Mouse (Mus musculus): ENCODE data around the gene Wrnip1. TPM values are rescaled to one million over a fixed set of nuclear protein-coding genes. Genes with fewer than 3 reads are reported as not detected.

Wrnip1 gene
- 33.9 and 41.3 TPM in 2 replicates for polyA plus RNA-seq (2016; fragmentation: Nextera tagmentation; extraction: Ambion mirVana)

DNA sequence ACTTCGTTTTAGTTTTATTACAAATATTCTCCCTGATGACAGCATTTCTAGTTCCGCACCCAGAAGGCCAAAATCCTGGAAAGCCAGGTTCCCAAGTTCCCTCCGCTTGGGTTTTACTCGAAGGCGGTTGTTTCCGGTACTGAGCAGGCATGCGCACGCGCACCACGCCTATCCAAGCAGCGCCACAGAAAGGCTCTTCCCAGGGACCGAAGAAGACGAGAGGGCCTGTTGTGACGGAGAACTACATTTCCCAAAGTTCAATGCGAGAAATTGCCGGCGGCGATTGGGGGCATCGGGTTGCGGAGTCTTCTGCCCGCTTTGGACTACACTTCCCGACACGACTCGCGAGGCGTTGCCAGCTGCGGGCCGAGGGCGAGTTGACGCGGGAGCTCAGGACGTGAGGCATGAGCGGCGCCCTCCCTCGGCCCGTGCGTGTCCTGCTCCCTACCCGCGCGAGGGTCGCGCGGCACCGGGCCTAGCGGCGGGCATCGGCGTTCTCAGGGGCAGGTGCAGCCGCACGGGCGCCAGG lies at the start of gene Wrnip1:
Gene Wrnip1, plus strand, starts transcription at position 346 of the 529 bp plus-strand sequence.
- Histone ChIP-seq H3K36me3 (peaks cover 7% of the 10 kb centered on the region), H3K9ac (peak within 1 kb of the TSS; percentile 88), H3K4me3 (peak within 1 kb of the TSS; percentile 87), H3K9me3 (replicated peaks) (no peaks in the 10 kb centered on the region), H3K27ac (peak within 1 kb of the TSS; percentile 90), H3K4me2 (replicated peaks) (peak within 1 kb of the TSS; percentile 65), H3K27me3 (no peaks in the 10 kb centered on the region), H3K4me1 (peaks cover 18% of the 10 kb centered on the region)
- 0% methylated on average over 51 of the region's 51 CpGs for WGBS
- ATAC-seq (ENCODE audit: low FRiP score) = peak; percentile 99

DNA sequence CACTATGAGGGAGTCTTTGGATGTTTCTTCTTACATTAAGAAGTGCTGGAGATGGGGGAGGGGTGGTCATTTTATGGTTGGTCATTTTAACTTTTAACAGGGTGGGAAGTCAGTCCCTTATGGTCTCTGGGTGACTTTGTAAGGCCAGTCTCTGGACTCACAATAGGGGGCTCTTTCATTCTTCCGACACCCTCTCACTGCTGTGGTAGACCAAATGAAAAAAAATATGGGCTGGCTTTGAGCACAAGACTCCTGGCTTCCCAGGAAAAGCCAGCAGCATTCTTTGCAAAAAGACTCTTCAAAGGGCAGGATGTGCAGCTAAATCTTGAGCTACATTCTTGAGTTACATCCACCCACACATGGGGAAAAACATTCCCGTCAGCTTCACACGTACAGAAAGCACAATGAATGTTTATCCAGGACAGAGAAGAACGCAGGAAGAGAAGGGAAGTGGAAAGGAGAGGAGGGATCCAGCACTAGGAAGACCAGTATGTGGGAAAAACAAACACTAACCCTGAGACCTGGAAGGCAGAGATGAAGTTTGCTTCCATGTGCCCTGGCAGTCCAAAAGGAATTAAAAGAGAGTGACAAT lies 49.7 kb upstream of the Wrnip1 start:
- Histone ChIP-seq H3K27me3 (no peaks in the 10 kb centered on the region), H3K4me1 (no peaks in the 10 kb centered on the region), H3K9me3 (replicated peaks) (no peaks in the 10 kb centered on the region), H3K36me3 (no peaks in the 10 kb centered on the region), H3K27ac (no peak overlapping the region), H3K4me3 (no peak overlapping the region), H3K9ac (no peak overlapping the region), H3K4me2 (replicated peaks) (no peak overlapping the region)
- no peak for ATAC-seq (ENCODE audit: low FRiP score)
- 40% methylated on average over 4 of the region's 4 CpGs for WGBS

DNA sequence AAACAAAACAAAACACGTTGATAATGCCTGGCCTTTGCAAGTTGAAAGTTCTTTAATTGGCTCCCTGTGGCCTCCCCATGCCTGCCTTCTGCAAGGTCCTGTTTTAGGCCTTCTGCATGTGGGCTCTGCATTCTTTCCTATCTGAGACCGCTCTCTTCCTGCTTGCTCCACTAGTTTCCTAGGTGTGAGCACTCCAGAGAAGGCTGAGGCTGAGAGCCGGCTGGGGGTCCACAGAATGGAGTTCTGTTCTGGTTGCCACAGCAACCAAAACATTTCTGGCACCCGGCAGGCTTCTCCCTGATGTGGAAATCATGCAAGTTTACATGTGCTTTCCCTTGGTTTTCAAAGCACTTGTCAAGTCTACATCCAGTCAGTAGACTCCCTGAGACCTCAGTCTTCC lies 42.8 kb upstream of the Wrnip1 start:
- no peaks in the 10 kb centered on the region for H3K27me3 ChIP-seq
- WGBS = 5% methylated on average over 4 of the region's 4 CpGs
- 0 out of 2 replicates have a peak, but pooled peaks cover 5% of the 10 kb centered on the region for H3K4me1 ChIP-seq
- no peaks in the 10 kb centered on the region for H3K9me3 ChIP-seq (replicated peaks)
- no peak for ATAC-seq (ENCODE audit: low FRiP score)
- H3K36me3 ChIP-seq = no peaks in the 10 kb centered on the region
- no peak overlapping the region for H3K4me3 ChIP-seq
- no peak overlapping the region for H3K27ac ChIP-seq
- no peak overlapping the region for H3K9ac ChIP-seq
- no peak overlapping the region for H3K4me2 ChIP-seq (replicated peaks)

DNA sequence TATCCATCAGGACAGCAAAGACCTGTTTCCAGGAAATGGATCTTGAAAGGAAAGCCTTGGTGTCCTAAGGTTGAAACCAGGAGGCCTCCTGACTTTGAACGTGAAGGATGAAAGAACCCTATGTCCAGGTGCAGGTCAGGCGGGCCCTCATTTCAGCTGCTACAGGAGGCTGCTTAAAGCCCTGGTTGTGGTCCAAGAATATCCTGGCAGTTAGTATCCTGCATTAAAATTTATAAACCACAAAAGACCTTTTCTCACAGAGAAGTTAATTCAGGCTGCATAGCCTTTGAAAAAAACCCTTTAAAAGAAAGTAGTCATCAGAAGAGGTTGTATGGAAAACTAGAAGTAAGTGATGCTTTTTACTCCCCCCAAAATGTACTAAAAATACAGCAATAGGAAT lies 41.0 kb upstream of the Wrnip1 start:
- H3K27me3 ChIP-seq = no peaks in the 10 kb centered on the region
- no peak overlapping the region for H3K27ac ChIP-seq
- no peak for ATAC-seq (ENCODE audit: low FRiP score)
- no peak overlapping the region for H3K4me2 ChIP-seq (replicated peaks)
- H3K4me3 ChIP-seq = no peak overlapping the region
- H3K9ac ChIP-seq = no peak overlapping the region
- H3K36me3 ChIP-seq = no peaks in the 10 kb centered on the region
- no peaks in the 10 kb centered on the region for H3K9me3 ChIP-seq (replicated peaks)
- H3K4me1 ChIP-seq = 0 out of 2 replicates have a peak, but pooled peaks cover 5% of the 10 kb centered on the region
- 83% methylated on average over 2 of the region's 2 CpGs for WGBS

DNA sequence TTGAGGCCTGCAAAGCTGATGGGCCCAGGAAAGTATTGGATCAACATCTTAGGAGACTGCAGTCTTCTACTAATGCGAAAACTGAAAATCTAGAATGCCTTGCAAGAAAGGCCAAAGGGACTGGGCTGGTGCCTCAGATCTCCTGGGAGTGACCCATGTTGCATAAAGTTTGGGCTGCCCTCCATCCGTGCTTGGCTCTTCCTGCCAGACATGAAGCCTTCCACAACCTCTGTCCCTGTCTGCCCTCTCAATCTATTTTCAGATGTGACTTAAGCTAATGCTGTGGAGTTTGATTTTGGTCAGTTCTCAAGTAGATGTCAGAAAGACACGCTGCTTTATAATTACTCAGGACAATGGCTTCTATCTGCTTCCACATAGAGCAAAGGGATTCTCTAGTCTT lies 38.7 kb upstream of the Wrnip1 start:
- Histone ChIP-seq H3K4me1 (0 out of 2 replicates have a peak, but pooled peaks cover 5% of the 10 kb centered on the region), H3K27me3 (no peaks in the 10 kb centered on the region), H3K36me3 (no peaks in the 10 kb centered on the region), H3K4me2 (replicated peaks) (no peak overlapping the region), H3K4me3 (no peak overlapping the region), H3K27ac (no peak overlapping the region), H3K9me3 (replicated peaks) (no peaks in the 10 kb centered on the region), H3K9ac (no peak overlapping the region)
- 94% methylated on average over 3 of the region's 3 CpGs for WGBS
- ATAC-seq (ENCODE audit: low FRiP score) = no peak

DNA sequence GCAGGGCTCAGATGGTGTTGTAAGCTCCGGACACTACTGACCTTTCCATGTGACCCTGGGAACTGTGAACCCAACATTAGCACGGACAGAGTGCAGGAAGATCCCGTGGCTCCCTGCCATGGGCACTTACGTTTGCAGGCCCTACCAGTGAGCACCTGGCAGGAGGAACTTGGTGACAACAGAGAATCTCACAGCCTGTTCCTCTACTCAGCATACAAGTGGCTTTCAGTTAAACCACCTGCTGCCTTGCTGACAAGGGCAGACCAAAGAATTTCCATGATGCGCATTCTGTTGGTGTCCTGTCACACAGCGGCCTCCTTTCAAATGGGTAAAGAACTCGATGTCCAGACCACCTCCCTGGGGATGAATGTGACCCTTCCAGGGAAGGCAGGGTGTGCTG lies 37.4 kb upstream of the Wrnip1 start:
- H3K9ac ChIP-seq = no peak overlapping the region
- no peak overlapping the region for H3K4me3 ChIP-seq
- H3K27ac ChIP-seq = no peak overlapping the region
- no peaks in the 10 kb centered on the region for H3K36me3 ChIP-seq
- no peak for ATAC-seq (ENCODE audit: low FRiP score)
- H3K4me2 ChIP-seq (replicated peaks) = no peak overlapping the region
- WGBS = 24% methylated on average over 7 of the region's 7 CpGs
- H3K9me3 ChIP-seq (replicated peaks) = no peaks in the 10 kb centered on the region
- no peaks in the 10 kb centered on the region for H3K27me3 ChIP-seq
- no peaks in the 10 kb centered on the region for H3K4me1 ChIP-seq

DNA sequence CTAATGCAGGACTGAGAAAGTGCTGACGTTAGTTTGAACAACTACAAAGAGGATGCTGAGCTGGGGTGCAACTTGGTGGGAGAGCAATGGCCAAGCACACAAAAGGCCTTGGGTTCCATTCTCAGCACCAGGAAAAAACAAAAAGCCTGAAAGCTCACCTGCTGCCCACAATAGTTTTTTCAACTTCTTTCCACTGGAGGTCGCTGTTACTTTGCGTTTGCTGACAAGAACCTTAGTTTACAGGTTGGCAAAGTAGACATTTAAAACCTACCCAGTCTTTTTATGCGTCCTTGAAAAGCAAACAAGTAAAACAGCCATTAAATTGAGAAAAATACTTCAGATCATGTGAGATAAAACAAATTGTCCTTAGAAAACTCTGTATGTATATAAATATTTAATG lies 33.7 kb upstream of the Wrnip1 start:
- Histone ChIP-seq H3K9ac (no peak overlapping the region), H3K4me3 (no peak overlapping the region), H3K36me3 (no peaks in the 10 kb centered on the region), H3K27ac (no peak overlapping the region), H3K4me2 (replicated peaks) (no peak overlapping the region), H3K4me1 (no peaks in the 10 kb centered on the region), H3K27me3 (no peaks in the 10 kb centered on the region), H3K9me3 (replicated peaks) (no peaks in the 10 kb centered on the region)
- 12% methylated on average over 4 of the region's 4 CpGs for WGBS
- no peak for ATAC-seq (ENCODE audit: low FRiP score)

DNA sequence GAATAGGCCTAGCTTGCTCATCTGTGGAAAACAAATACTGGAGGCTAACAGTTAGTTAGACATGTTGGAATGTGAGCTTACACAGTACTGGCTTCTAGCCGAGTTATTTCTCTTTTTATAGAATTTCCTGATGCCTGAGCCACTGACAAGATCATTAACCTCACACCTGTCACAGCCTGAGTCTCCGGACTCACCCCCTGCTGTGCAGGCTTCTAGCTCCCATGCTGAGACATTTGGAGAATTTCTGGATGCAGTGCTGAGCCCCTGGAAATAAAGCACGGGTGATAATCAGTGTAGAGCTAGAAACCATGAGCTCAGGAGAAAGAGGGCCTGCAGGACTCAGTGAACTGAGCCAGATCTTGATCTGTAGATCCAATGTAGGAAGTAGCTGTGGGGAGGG lies 31.9 kb upstream of the Wrnip1 start:
- Histone ChIP-seq H3K4me1 (no peaks in the 10 kb centered on the region), H3K9me3 (replicated peaks) (no peaks in the 10 kb centered on the region)
- WGBS = 18% methylated on average over 3 of the region's 3 CpGs

DNA sequence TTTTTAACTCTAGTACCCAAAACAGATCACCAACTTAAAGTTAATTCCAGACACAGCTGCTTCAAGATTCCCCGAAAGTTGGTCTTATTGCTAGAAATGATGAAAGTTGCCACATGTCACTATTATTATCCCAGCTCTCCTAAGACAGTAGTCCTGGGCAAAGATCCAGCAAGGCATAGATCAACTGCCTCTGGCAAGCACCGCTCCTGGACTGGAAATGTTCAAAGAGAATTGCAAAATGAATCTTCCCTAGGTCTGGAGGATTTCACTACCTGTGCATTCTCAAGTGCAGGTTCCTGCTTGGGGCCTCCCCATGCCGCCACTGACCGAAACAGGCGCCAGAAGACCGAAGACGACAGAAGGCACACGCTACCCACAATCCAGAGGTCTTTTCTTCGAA lies 25.9 kb upstream of the Wrnip1 start:
- no peak overlapping the region for H3K9ac ChIP-seq
- H3K27me3 ChIP-seq = no peaks in the 10 kb centered on the region
- H3K4me3 ChIP-seq = no peak overlapping the region
- no peaks in the 10 kb centered on the region for H3K36me3 ChIP-seq
- H3K27ac ChIP-seq = no peak overlapping the region
- ATAC-seq (ENCODE audit: low FRiP score) = no peak
- no peaks in the 10 kb centered on the region for H3K9me3 ChIP-seq (replicated peaks)
- H3K4me1 ChIP-seq = no peaks in the 10 kb centered on the region
- no peak overlapping the region for H3K4me2 ChIP-seq (replicated peaks)
- WGBS = 93% methylated on average over 9 of the region's 9 CpGs

More for the DNA sequence above, 31.9 kb upstream of the Wrnip1 start:
- Histone ChIP-seq H3K4me3 (no peak overlapping the region), H3K9ac (no peak overlapping the region), H3K36me3 (no peaks in the 10 kb centered on the region), H3K4me2 (replicated peaks) (no peak overlapping the region), H3K27ac (no peak overlapping the region), H3K27me3 (no peaks in the 10 kb centered on the region)
- ATAC-seq (ENCODE audit: low FRiP score) = no peak

DNA sequence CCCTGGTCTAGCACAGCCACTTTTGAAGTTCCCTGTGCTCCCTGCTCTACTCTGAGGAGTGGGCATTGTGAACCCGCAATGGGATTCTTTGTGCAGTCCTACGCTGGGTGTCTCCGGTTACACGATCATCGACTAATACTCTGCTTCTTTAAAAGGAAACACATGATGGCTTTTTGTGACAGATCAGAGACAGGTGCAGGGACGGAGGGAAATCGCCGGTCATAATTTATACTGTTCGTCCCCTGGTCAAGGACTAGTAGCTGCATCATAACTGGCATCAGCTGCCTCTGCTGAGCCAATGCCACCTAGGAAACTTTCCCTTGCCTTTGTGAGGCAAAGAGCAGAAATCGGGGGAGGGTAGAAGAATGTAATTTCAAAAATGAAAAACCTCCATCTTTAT lies 25.5 kb upstream of the Wrnip1 start:
- no peak overlapping the region for H3K9ac ChIP-seq
- no peak for ATAC-seq (ENCODE audit: low FRiP score)
- no peaks in the 10 kb centered on the region for H3K4me1 ChIP-seq
- H3K27me3 ChIP-seq = no peaks in the 10 kb centered on the region
- no peaks in the 10 kb centered on the region for H3K36me3 ChIP-seq
- no peak overlapping the region for H3K4me2 ChIP-seq (replicated peaks)
- no peaks in the 10 kb centered on the region for H3K9me3 ChIP-seq (replicated peaks)
- WGBS = 86% methylated on average over 10 of the region's 10 CpGs
- H3K4me3 ChIP-seq = no peak overlapping the region
- H3K27ac ChIP-seq = no peak overlapping the region

DNA sequence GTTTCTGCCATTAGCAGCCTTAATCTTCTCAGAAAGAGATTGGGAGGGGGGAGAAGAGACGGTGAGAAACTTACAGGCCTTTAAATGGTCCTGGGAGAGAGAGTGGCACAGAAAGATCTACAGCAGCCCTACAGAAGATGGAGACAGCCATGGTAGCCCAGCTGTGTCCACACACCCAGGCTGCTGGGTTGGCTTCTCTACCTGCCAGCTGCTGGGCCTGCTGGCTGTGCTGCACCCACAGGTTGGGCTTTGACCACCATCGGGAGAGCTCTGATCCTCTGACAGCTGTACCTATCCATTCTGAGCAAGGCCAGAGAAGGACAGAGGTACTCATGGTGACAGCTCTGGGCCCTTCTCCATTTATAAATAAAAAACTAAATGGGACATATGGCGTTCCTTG lies 23.0 kb upstream of the Wrnip1 start:
- Histone ChIP-seq H3K27me3 (no peaks in the 10 kb centered on the region), H3K36me3 (no peaks in the 10 kb centered on the region), H3K4me1 (no peaks in the 10 kb centered on the region), H3K4me2 (replicated peaks) (no peak overlapping the region), H3K9me3 (replicated peaks) (no peaks in the 10 kb centered on the region), H3K27ac (no peak overlapping the region), H3K4me3 (no peak overlapping the region), H3K9ac (no peak overlapping the region)
- no peak for ATAC-seq (ENCODE audit: low FRiP score)
- WGBS = 82% methylated on average over 3 of the region's 3 CpGs

DNA sequence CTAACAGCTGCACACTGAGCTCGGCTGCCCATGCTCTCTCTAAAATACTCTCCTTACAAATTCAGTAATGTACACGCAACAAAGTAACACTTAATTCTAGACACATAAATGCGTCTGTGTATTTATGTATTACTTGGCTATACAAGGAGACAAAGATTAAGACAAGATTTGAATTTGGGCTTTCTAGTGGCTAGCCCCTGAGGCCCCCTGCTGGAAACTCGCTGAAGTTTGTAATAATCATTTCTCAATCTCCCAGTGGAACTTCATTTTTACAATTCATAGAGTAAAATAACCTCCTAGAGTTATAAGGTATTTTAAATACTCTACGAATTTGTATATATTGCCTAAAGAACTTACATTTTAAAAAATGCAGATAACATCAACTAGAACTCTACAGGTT lies 18.8 kb upstream of the Wrnip1 start:
- H3K4me3 ChIP-seq = no peak overlapping the region
- H3K27ac ChIP-seq = no peak overlapping the region
- H3K9ac ChIP-seq = no peak overlapping the region
- no peaks in the 10 kb centered on the region for H3K9me3 ChIP-seq (replicated peaks)
- H3K27me3 ChIP-seq = no peaks in the 10 kb centered on the region
- H3K36me3 ChIP-seq = no peaks in the 10 kb centered on the region
- WGBS = 74% methylated on average over 5 of the region's 5 CpGs
- no peak for ATAC-seq (ENCODE audit: low FRiP score)
- H3K4me1 ChIP-seq = no peaks in the 10 kb centered on the region
- no peak overlapping the region for H3K4me2 ChIP-seq (replicated peaks)

DNA sequence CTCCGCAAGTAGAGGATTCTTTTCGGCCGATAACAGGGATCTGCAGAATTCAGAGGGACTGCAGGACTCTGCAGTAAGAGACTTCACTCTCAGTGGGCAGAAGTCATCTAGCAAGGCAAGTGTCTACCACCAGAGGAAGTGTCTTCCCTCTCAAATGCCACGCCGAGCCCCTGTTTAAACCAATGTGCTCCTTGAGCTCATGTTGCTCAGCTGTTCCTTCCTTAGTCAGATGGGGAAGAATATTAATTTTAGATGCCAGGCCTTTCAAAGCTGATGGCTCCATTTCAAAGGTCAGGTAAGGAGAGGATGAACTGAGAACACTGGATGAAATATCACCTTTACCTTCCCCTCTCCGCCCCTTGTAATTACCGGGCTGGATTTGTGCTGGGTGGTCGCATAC lies 18.0 kb upstream of the Wrnip1 start, which contains the start of gene Mylk4:
Gene Mylk4, minus strand, starts transcription at position 139 of the 400 bp plus-strand sequence.
- no peaks in the 10 kb centered on the region for H3K4me1 ChIP-seq
- H3K4me2 ChIP-seq (replicated peaks) = no peak within 1 kb of the TSS
- 84% methylated on average over 8 of the region's 8 CpGs for WGBS
- no peaks in the 10 kb centered on the region for H3K27me3 ChIP-seq
- H3K9me3 ChIP-seq (replicated peaks) = no peaks in the 10 kb centered on the region
- no peak within 1 kb of the TSS for H3K4me3 ChIP-seq
- H3K27ac ChIP-seq = no peak within 1 kb of the TSS
- H3K9ac ChIP-seq = no peak within 1 kb of the TSS
- no peak for ATAC-seq (ENCODE audit: low FRiP score)
- H3K36me3 ChIP-seq = no peaks in the 10 kb centered on the region
